In the genomic region with DNA sequence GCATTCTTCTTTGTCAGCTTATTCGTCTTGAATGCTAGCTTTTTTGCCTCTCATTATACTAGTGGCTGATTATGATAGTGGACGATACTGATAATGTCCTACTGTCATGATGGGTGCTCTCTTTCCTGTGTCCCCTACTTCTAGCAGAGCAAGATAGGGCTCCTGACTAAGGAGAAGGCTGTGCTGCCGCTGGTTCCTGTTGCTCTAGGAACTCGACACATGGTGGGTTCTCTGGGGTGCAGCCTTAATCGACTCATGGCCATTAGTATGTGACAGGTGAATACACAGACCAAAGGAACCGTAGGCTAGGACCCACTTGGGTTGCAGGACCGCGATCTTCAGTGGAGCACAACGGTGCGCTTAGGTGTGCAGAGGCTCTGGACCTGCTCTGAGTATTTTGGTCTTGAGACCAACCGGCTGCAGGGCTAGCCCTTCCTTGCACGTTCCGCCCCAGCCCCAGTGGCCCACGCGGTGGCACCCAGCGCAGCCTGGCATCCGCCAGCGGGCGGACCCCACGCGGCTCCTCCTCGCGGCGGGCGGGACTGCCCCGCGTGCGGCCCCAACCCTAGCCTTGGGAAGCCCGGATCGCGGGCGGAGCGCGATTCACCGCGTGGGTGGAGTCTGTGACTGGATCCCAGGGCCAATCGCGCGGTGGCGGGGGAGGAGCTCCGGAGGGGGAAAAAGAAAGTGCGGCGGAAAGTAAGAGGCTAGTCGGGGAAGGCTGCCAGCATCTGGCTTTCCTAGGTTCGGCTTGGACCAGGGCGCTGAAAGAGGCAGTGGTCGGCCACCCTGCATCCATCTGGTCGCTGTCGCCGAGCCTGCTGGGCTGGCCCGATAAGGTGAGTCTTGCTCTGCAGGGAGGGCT, we compare ENCODE assay signal across 8 mouse cellular contexts. TPM values are rescaled to one million over a fixed set of nuclear protein-coding genes. Genes with fewer than 3 reads are reported as not detected.
A peak's percentile ranks its signal among the peaks of the same experiment; 100 is the strongest.
DNase-seq lines count a peak whose midpoint lies in the region; ATAC-seq lines count a peak whose summit lies in the region.

A gene (plus strand): TSS at position 657 of the 865 bp plus-strand sequence.

- H3K9ac ChIP-seq in intestine, embryonic 14.5 days (ENCODE audit: low read length), result peak within 1 kb of the TSS; percentile 52

- H3K4me1 ChIP-seq in intestine, embryonic 14.5 days (replicated peaks; ENCODE audit: control insufficient read depth, insufficient read depth, low read length), result peaks cover 7% of the 10 kb centered on the region; the same call in 1 of the 2 replicates

- no peaks in the 10 kb centered on the region for H3K9me3 ChIP-seq in intestine, embryonic 14.5 days (ENCODE audit: control insufficient read depth, low read length)

- no peak within 1 kb of the TSS for H3K27ac ChIP-seq in intestine, embryonic 14.5 days (ENCODE audit: low read depth)

- H3K4me3 ChIP-seq in intestine, embryonic 14.5 days (ENCODE audit: low read depth, low read length), result peak within 1 kb of the TSS; percentile 51

- no peaks in the 10 kb centered on the region for H3K36me3 ChIP-seq in intestine, embryonic 14.5 days (ENCODE audit: control insufficient read depth, insufficient read depth, low read length)

- H3K4me2 ChIP-seq in intestine, embryonic 14.5 days (ENCODE audit: low read length), result peak within 1 kb of the TSS; percentile 61

- DNase-seq in adrenal gland, adult 2 months, result peak; percentile 98
- peak; percentile 94 for DNase-seq in embryo, embryonic 11 days
- DNase-seq in gastrocnemius, postnatal 25 days, result peak; percentile 93
- DNase-seq in intestine, embryonic 14.5 days (ENCODE audit: low spot score), result peak; percentile 92
- DNase-seq in left cerebral cortex, postnatal 10 days (ENCODE audit: extremely low spot score in 1 of 2, low spot score in 2 of 2), result peak; percentile 89 to 96
- DNase-seq in right cerebral cortex, postnatal 10 days (ENCODE audit: low spot score in 2 of 2), result peak; percentile 95 to 96
- DNase-seq in urinary bladder, postnatal 14 days (ENCODE audit: low spot score), result peak; percentile 94

- 3% methylated on average over 48 of the region's 51 CpGs for WGBS in intestine, embryonic 14.5 days

- peak; percentile 97 for ATAC-seq in intestine, embryonic 14.5 days (replicated peaks; ENCODE audit: low FRiP score, low TSS enrichment, low read depth)
- peak; percentile 91 for ATAC-seq in megakaryocyte progenitor cell, adult 5-6 weeks (replicated peaks; ENCODE audit: poor library complexity)

- intact Hi-C loops in left cerebral cortex, postnatal 10 days (cut with DNase I), result no loop called here

- H3K27me3 ChIP-seq in intestine, embryonic 14.5 days (replicated peaks; ENCODE audit: control insufficient read depth, insufficient read depth, low read length), result peaks cover 8% of the 10 kb centered on the region; the same call in 1 of the 2 replicates

RNA-seq across cellular contexts. Expression of the gene that starts here (rescaled TPM):
- 10 to 100 TPM in 1 of 2 experiments, 1 to 10 TPM in 1; 5.5 to 10.5 TPM for total RNA-seq in adrenal gland, adult 2 months (2021)
- polyA plus RNA-seq in adrenal gland, adult 2 months (2012; rRNA removed), result 0.99 and 1.8 TPM in 2 replicates
- 1 to 10 TPM; 2.4 to 2.6 TPM for total RNA-seq in gastrocnemius, postnatal 25 days (2021)
- polyA plus RNA-seq in intestine, embryonic 14.5 days (2014; fragmentation: Nextera tagmentation; extraction: Ambion mirVana), result 6.3 and 7.4 TPM in 2 replicates
- total RNA-seq in left cerebral cortex, postnatal 10 days (2021), result 10 to 100 TPM; 21.9 to 24.4 TPM
- total RNA-seq in megakaryocyte progenitor cell, adult 5-6 weeks (2015), result 22.8 and 24.3 TPM in 2 replicates
- total RNA-seq in megakaryocyte progenitor cell, adult 5-6 weeks (2017), result 16.7 and 18.0 TPM in 2 replicates
